Mouse (Mus musculus): ENCODE measurements at regions not wholly inside any gene's neighbourhood (a gene's known extent, or its start where the extent isn't known, plus 50 kb on each side); places are given as distances from the start of the nearest gene placed in this dataset.
A peak's percentile ranks its signal among the peaks of the same experiment; 100 is the strongest.

- peak in 1 of 2 experiments; percentile 11 for DNase-seq (ENCODE audit: low spot score in 2 of 2)
Measured at GRCm38 (mm10) chr9:8330886-8331476, 196.9 kb upstream of the Cep126 start.

GRCm38 (mm10) chr9:8340628-8341027, 203.3 kb upstream of the Trpc6 start:
- DNase-seq (ENCODE audit: low spot score in 2 of 2): no peak

GRCm38 (mm10) chr9:8351071-8351470, 192.9 kb upstream of the Trpc6 start:
- no peak for DNase-seq (ENCODE audit: low spot score in 2 of 2)

Measured in frontal cortex, postnatal 10 days (tissue).